Mouse (Mus musculus) kidney, postnatal 10 days (tissue): ENCODE measurements around the gene C2.

Experiments used
- DNase-seq: peaks from one replicate; pipeline ENCODE4 v3.0.0; 2021; ENCODE audit warnings: mixed read lengths

Gene C2

GRCm38 (mm10) chr17:34814818-34815370 lies 83.2 kb downstream of the C2 start:
- no peak for DNase-seq

GRCm38 (mm10) chr17:34813747-34814146 lies 84.3 kb downstream of the C2 start:
- DNase-seq: peak; percentile 59
